Mouse (Mus musculus) left cerebral cortex, adult 9 months (tissue): Measurements from ENCODE around the gene Rnf144a.

Experiments used
- DNase-seq, 2 experiments: peaks; one replicate each; pipeline ENCODE4 v3.0.0; 2022; ENCODE audit warnings: low spot score in 2 of 2

The Rnf144a gene

GRCm38 (mm10) chr12:26410443-26410842, 4.6 kb downstream of the Rnf144a start:
- DNase-seq = no peak

- DNase-seq = no peak
These were observed 6.3 kb downstream of the Rnf144a start for GRCm38 (mm10) chr12:26408707-26409106.

- DNase-seq = peak in 1 of 2 experiments; percentile 62
These were observed 10.0 kb downstream of the Rnf144a start for GRCm38 (mm10) chr12:26404781-26405702.

GRCm38 (mm10) chr12:26403372-26404125, 11.5 kb downstream of the Rnf144a start:
- DNase-seq = no peak

- no peak for DNase-seq
These were observed 13.2 kb downstream of the Rnf144a start for GRCm38 (mm10) chr12:26401696-26402470.

- DNase-seq = no peak
These were observed 13.8 kb downstream of the Rnf144a start for GRCm38 (mm10) chr12:26401254-26401653.

- DNase-seq = no peak
These were observed 14.3 kb downstream of the Rnf144a start for GRCm38 (mm10) chr12:26400762-26401161.

- peak in 1 of 2 experiments; percentile 64 for DNase-seq
These were observed 15.7 kb downstream of the Rnf144a start for GRCm38 (mm10) chr12:26399391-26399790.

- no peak for DNase-seq
These were observed 16.5 kb downstream of the Rnf144a start for GRCm38 (mm10) chr12:26398597-26398996.

GRCm38 (mm10) chr12:26394485-26395470, 20.3 kb downstream of the Rnf144a start:
- no peak for DNase-seq

- DNase-seq = peak in 1 of 2 experiments; percentile 52
These were observed 21.8 kb downstream of the Rnf144a start for GRCm38 (mm10) chr12:26393291-26393690.

- DNase-seq = no peak
These were observed 23.9 kb downstream of the Rnf144a start for GRCm38 (mm10) chr12:26391162-26391561.

- no peak for DNase-seq
These were observed 27.5 kb downstream of the Rnf144a start for GRCm38 (mm10) chr12:26387523-26387922.

GRCm38 (mm10) chr12:26386947-26387346, 28.1 kb downstream of the Rnf144a start:
- DNase-seq = no peak

GRCm38 (mm10) chr12:26386189-26386588, 28.9 kb downstream of the Rnf144a start:
- no peak for DNase-seq

GRCm38 (mm10) chr12:26385735-26386134, 29.3 kb downstream of the Rnf144a start:
- DNase-seq = no peak

- DNase-seq = no peak
These were observed 33.3 kb downstream of the Rnf144a start for GRCm38 (mm10) chr12:26381730-26382129.

- DNase-seq = peak in 1 of 2 experiments; percentile 56
These were observed 35.3 kb downstream of the Rnf144a start for GRCm38 (mm10) chr12:26379797-26380196.

- peak; percentile 55 to 81 for DNase-seq
These were observed 37.4 kb downstream of the Rnf144a start for GRCm38 (mm10) chr12:26377691-26378090.

- DNase-seq = no peak
These were observed 38.3 kb downstream of the Rnf144a start for GRCm38 (mm10) chr12:26376541-26377323.
